Mouse (Mus musculus) stomach, embryonic 16.5 days (tissue): ENCODE measurements around the gene Klf1. TPM values are rescaled to one million over a fixed set of nuclear protein-coding genes. Genes with fewer than 3 reads are reported as not detected.

ENCODE experiments used
- ATAC-seq: fragments of 200-750 bp; cut with Nextera tagmentation; 2 replicates; pipeline ENCODE4 v1.8.0; 2017; ENCODE audit warnings: moderate number of reproducible peaks, moderate TSS enrichment; ENCODE audit not compliant: insufficient read depth, low FRiP score
- H3K27ac ChIP-seq: fragments of 300-500 bp; sonication (generic); 2 replicates; pipeline ENCODE4 v1.5.1; 2014; ENCODE audit warnings: low read length
- H3K27me3 ChIP-seq: fragments of 300-500 bp; sonication (generic); 2 replicates; pipeline ENCODE4 v1.6.1; 2014; ENCODE audit warnings: low read length, control low read depth, mixed read lengths; ENCODE audit not compliant: control insufficient read depth, insufficient read depth
- H3K36me3 ChIP-seq: fragments of 300-500 bp; sonication (generic); 2 replicates; pipeline ENCODE4 v1.6.1; 2014; ENCODE audit warnings: low read length; ENCODE audit not compliant: control insufficient read depth, insufficient read depth
- H3K4me1 ChIP-seq: fragments of 300-500 bp; sonication (generic); 2 replicates; pipeline ENCODE4 v1.6.1; 2014; ENCODE audit warnings: low read length, control low read depth, mixed read lengths; ENCODE audit not compliant: control insufficient read depth, insufficient read depth
- H3K4me2 ChIP-seq: fragments of 300-500 bp; sonication (generic); 2 replicates; pipeline ENCODE4 v1.6.1; 2014; ENCODE audit warnings: low read depth, low read length, mixed read lengths
- H3K4me3 ChIP-seq: fragments of 300-500 bp; sonication (generic); replicated peaks from 2 replicates; pipeline ENCODE4 v1.5.1; 2014; ENCODE audit warnings: mild to moderate bottlenecking, low read length
- H3K9ac ChIP-seq: fragments of 300-500 bp; sonication (generic); 2 replicates; pipeline ENCODE4 v1.6.1; 2014; ENCODE audit warnings: low read length
- H3K9me3 ChIP-seq: fragments of 300-500 bp; sonication (generic); replicated peaks from 2 replicates; pipeline ENCODE4 v1.6.1; 2016; ENCODE audit warnings: low read length, control low read depth; ENCODE audit not compliant: control insufficient read depth
- WGBS: fragments of 180-500 bp; shearing (Covaris S2); extraction: QIAGEN DNeasy Blood & Tissue Kit; methylation state at CpG from one replicate; pipeline ENCODE4 v1.1.7; 2014; 5-methylcytosine and 5-hydroxymethylcytosine counted together
- polyA plus RNA-seq: library from polyadenylated mRNA; unstranded; fragments of >200 nt; fragmentation: Nextera tagmentation; extraction: Ambion mirVana; gene quantifications from 2 replicates; pipeline ENCODE4 v1.2.1, GENCODE M21; 2015

Gene Klf1
- polyA plus RNA-seq, 1 experiment from 2014 or later, result 18.4 TPM

DNA sequence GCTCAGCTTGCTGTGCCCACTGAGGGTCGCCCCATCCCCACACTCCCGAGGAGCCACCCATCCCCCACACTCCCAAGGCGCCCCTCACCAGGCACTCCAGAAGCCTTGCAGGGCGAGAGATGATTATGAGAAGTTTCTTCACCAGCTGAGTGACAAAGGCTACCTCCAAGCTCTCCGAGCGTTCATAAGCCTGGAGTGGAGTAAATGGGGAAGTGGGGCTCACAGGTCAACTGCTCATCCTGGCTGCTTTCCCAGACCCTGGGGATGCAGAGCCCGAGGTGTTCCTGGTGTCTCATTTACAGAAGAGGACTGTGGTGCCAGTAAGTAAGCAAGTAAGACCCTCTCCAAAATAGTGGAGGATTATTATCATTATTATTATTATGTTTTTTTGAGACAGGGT, 23.8 kb downstream of the Klf1 start:
- no peaks in the 10 kb centered on the region for H3K9me3 ChIP-seq
- H3K27ac ChIP-seq, result no peak overlapping the region
- 71% methylated on average over 7 of the region's 7 CpGs for WGBS
- H3K4me2 ChIP-seq, result no peak overlapping the region
- 0 out of 2 replicates have a peak, but pooled peaks cover 3% of the 10 kb centered on the region for H3K4me1 ChIP-seq
- no peaks in the 10 kb centered on the region for H3K36me3 ChIP-seq
- H3K4me3 ChIP-seq, result no peak overlapping the region
- peaks cover 16% of the 10 kb centered on the region; the same call in 1 of the 2 replicates for H3K27me3 ChIP-seq
- no peak for ATAC-seq
- H3K9ac ChIP-seq, result no peak overlapping the region

DNA sequence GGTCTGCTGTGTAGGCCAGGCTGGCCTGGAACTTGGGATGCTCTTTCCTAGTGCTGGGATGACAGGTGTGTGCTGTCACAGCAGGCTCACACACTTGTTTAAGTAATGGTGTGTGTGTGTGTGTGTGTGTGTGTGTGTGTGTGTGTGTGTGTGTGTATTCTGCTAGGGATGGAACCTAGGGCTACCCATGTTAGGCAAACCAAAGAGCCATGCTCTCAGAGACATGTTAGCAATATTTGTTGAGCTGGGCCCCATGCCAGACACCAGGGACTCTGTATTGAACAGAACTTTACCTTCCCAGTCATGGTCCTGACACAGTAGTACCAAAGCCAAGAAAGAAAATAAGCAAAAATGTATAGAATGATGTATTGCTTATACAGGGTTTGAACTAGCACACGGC, 25.8 kb downstream of the Klf1 start:
- Histone ChIP-seq H3K9ac (no peak overlapping the region), H3K27ac (no peak overlapping the region), H3K9me3 (no peaks in the 10 kb centered on the region), H3K4me1 (0 out of 2 replicates have a peak, but pooled peaks cover 3% of the 10 kb centered on the region), H3K4me3 (no peak overlapping the region), H3K4me2 (no peak overlapping the region), H3K36me3 (no peaks in the 10 kb centered on the region), H3K27me3 (peaks cover 18% of the 10 kb centered on the region; the same call in 1 of the 2 replicates)
- no peak for ATAC-seq
- WGBS, result 73% methylated on average over 1 of the region's 1 CpGs

DNA sequence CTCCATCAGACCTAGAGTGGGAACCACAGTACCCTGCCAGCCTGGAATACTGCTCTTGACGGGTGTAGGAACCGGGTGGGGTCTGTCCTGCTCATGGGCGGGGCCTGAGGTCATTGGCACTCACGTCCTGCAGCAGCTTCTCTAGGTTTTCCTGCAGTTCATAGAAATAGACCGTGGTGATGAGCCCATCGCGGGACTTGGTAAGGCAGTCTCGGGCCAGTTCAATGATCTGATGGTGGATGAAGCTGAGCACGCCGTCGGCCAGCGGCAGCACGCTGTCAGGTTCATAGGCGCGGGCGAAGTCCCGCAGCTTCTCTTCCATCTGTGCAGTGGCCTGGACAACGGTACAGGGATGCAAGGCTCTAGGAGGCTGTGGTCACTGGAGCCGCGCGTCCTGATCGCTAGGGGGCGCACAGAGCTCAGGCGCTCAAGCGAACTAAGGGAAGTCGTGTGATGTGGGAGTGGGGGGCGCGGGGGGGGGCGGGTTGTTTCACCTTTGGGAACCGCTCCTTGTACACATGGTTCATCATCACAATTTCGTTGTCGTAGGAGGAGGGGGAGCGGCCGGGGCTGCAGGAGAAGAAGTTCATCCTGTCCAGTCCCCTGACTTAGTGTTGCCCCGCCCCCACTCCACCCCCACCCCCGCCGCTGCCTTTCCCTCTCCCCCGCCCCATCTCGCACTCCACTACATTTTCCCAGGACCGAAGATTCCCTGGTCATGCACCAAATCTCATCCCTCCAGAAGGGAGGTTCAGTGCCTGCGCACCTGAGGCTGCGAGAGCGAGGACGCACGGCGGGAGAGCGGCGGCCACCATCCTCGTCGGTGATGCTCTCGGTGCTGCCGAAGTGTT, 27.0 kb downstream of the Klf1 start:
- no peak overlapping the region for H3K27ac ChIP-seq
- 3% methylated on average over 51 of the region's 52 CpGs for WGBS
- H3K27me3 ChIP-seq, result peaks cover 20% of the 10 kb centered on the region; the same call in 1 of the 2 replicates
- H3K4me2 ChIP-seq, result peak overlapping the region; percentile 67
- ATAC-seq, result peak; percentile 79; the same call in 1 of the 2 replicates
- H3K9me3 ChIP-seq, result no peaks in the 10 kb centered on the region
- peak overlapping the region; percentile 12; the same call in 1 of the 2 replicates for H3K9ac ChIP-seq
- H3K4me3 ChIP-seq, result peak overlapping the region; percentile 36
- H3K36me3 ChIP-seq, result no peaks in the 10 kb centered on the region
- 0 out of 2 replicates have a peak, but pooled peaks cover 3% of the 10 kb centered on the region for H3K4me1 ChIP-seq

DNA sequence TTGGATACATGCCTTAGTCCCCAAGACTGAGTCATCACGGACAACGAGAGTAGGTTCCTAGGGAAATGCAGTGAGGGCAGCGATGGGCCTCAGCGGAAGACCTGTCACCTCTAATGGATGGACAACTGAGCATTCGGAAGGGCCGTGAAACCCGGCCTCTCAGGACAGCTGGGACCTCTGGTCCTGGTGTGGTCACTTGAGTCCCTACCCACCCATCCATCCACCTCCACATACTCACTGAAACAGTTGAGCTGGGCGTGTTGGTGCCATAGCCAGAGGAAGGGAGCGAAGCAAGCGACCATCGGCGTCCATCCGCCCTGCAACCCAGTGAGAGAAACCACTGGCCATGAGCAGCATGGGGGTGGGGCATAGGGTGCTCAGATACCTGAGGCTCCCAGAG, 28.9 kb downstream of the Klf1 start:
- Histone ChIP-seq H3K4me1 (0 out of 2 replicates have a peak, but pooled peaks cover 3% of the 10 kb centered on the region), H3K27me3 (peaks cover 39% of the 10 kb centered on the region), H3K4me3 (no peak overlapping the region), H3K9ac (no peak overlapping the region), H3K36me3 (no peaks in the 10 kb centered on the region), H3K9me3 (no peaks in the 10 kb centered on the region), H3K4me2 (no peak overlapping the region), H3K27ac (no peak overlapping the region)
- 85% methylated on average over 13 of the region's 13 CpGs for WGBS
- no peak for ATAC-seq

DNA sequence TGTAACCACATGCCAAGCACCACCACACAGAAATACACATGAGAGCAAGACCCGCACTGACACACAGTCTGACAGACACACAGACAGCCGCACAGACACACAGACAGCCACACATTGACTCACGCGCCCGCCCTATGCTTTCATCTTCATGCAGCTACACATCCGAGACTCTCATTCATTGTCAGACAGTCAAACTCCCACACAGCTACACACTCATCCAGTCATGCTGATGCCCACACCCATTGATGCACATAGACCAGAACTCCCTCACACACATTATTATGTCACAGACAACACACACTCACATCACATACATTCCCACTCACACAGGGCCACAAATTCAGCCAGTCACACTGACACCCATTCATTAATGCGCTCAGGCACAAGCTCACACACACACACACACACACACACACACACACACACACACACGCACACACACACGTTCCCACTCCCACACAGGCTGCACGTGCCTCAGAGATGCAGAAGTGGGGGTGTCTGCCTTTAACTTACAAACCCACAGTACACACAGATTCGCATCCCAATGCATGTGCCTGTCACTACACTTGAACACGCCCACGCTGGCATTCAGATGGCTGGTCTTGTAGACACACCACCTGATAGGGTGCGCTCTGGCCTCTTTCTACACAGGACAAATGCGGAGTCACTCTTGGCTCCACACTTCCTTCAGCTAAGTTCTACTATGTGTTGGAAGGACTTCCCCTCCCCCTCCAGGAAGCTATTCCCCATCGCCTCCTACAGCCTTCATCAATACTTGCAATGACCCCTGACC, 32.2 kb downstream of the Klf1 start:
- WGBS, result 83% methylated on average over 16 of the region's 16 CpGs
- no peak for ATAC-seq

DNA sequence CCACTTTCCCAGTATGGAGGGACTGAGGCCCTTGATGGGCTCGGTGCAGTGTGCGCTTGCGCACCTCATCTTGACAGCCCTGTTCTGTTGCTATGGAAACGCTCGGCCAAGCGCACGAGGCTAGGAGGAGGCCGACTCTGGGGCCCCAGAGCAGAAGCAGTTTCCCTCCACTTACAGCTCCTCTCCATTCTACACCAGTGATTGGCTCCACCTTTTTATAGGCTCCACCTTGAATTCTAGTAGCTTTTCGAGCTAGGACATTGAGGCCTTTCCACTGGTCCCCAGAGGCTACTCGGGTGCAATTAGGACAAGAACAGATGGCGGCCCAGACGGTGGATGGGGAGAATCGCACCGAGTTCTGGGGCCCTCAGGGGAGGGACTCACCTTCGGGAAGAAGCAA, 33.1 kb downstream of the Klf1 start:
- WGBS, result under 1% methylated on average over 15 of the region's 15 CpGs
- Histone ChIP-seq H3K9ac (no peak overlapping the region), H3K4me1 (peaks cover 4% of the 10 kb centered on the region; the same call in 1 of the 2 replicates), H3K4me2 (no peak overlapping the region), H3K36me3 (no peaks in the 10 kb centered on the region), H3K27ac (no peak overlapping the region), H3K4me3 (no peak overlapping the region), H3K27me3 (peaks cover 53% of the 10 kb centered on the region), H3K9me3 (no peaks in the 10 kb centered on the region)
- ATAC-seq, result no peak

More for the DNA sequence above, 32.2 kb downstream of the Klf1 start:
- Histone ChIP-seq H3K4me3 (no peak overlapping the region), H3K27ac (no peak overlapping the region), H3K9me3 (no peaks in the 10 kb centered on the region), H3K27me3 (peaks cover 62% of the 10 kb centered on the region), H3K9ac (no peak overlapping the region), H3K4me1 (peaks cover 4% of the 10 kb centered on the region; the same call in 1 of the 2 replicates), H3K4me2 (no peak overlapping the region), H3K36me3 (no peaks in the 10 kb centered on the region)

DNA sequence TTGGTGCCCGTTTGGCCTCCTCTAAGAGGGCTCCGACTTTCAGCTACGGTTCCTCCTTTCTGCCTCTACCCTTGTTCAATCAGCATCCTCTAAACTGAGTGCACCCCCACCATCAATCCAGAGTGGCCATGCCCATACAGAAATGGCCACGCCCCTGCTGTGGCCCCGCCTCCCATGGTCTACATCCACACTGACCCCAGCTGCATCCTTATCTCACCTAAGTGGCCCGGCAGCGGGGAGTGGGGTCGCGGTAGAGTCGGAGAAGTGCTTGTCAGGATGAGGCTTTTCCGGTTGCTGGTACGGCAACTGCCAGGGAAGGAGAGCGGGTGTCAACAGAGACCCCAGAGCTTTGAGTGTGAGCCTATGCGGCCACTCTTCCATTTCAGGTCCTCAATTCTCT, 33.8 kb downstream of the Klf1 start:
- ATAC-seq, result no peak
- Histone ChIP-seq H3K36me3 (no peaks in the 10 kb centered on the region), H3K9me3 (no peaks in the 10 kb centered on the region), H3K4me3 (no peak overlapping the region), H3K9ac (no peak overlapping the region), H3K4me2 (no peak overlapping the region), H3K4me1 (peaks cover 4% of the 10 kb centered on the region; the same call in 1 of the 2 replicates), H3K27me3 (peaks cover 48% of the 10 kb centered on the region), H3K27ac (no peak overlapping the region)
- WGBS, result 2% methylated on average over 14 of the region's 14 CpGs

DNA sequence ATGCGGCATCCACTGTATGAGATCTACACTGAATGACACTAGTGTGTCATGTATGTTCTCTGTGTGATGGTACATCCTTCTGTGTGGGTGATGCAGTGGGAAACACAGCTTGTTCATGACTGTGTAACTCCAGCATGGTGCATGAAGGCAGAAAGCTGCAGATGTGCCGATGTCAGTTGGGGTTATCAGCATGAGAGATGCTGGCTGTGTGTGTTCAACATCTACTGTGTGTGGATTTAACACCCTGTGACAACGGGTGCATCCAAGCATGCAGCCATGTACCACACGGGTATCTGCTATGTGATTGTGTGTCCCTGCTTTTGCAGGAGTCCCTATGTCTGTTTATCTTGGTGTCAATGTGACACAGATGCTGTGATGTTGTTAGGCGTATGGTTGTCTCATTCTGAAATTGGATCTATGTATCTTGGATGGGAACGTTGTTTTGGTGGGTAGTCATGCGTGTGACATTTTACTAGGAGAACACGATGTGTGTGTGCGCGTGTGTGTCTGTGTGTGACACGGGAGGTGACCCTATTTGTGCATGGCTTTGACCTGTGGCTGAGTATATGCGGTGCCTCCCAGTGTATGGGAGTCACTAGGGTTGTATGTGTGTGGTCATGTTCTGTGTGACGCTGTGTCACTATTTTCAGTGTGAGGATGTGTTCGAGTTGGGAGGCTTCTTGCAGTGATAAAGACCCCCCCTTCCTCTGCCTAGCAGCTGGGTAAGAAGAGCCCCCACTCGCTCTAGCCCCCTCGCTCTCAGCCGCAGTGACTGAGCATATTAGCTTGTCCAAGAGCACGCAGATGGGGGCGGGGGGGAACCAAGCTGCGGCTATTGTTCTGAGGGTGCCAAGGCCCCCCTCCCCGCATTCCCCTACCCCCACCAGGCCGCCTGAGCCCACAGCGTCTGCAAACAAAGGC, 34.6 kb downstream of the Klf1 start:
- H3K4me3 ChIP-seq, result peak overlapping the region; percentile 44
- H3K9ac ChIP-seq, result no peak overlapping the region
- no peak overlapping the region for H3K27ac ChIP-seq
- H3K27me3 ChIP-seq, result peaks cover 45% of the 10 kb centered on the region
- H3K4me2 ChIP-seq, result peak overlapping the region; percentile 65
- ATAC-seq, result peak; percentile 34
- peaks cover 4% of the 10 kb centered on the region; the same call in 1 of the 2 replicates for H3K4me1 ChIP-seq
- 22% methylated on average over 23 of the region's 23 CpGs for WGBS
- no peaks in the 10 kb centered on the region for H3K36me3 ChIP-seq
- H3K9me3 ChIP-seq, result no peaks in the 10 kb centered on the region
